Mouse (Mus musculus) cerebellum, adult 18-20 months (tissue): Measurements from ENCODE around the gene Slc25a36.

Experiments used
- DNase-seq, 2 experiments: peaks; one replicate each; pipeline ENCODE4 v3.0.0; 2021

Gene Slc25a36

GRCm38 (mm10) chr9:97110571-97111390 is at the start of gene Slc25a36:
TSS of gene Slc25a36 (minus strand) at chr9:97111157.
- DNase-seq, result peak; percentile 94 to 96

- no peak for DNase-seq
Observed at GRCm38 (mm10) chr9:97158412-97158811, 47.5 kb upstream of the Slc25a36 start.

GRCm38 (mm10) chr9:97155981-97156380 is 45.0 kb upstream of the Slc25a36 start:
- no peak for DNase-seq

GRCm38 (mm10) chr9:97154956-97155355 is 44.0 kb upstream of the Slc25a36 start:
- no peak for DNase-seq

GRCm38 (mm10) chr9:97153006-97153405 is 42.0 kb upstream of the Slc25a36 start:
- DNase-seq, result no peak

- no peak for DNase-seq
Observed at GRCm38 (mm10) chr9:97147270-97147669, 36.3 kb upstream of the Slc25a36 start.

GRCm38 (mm10) chr9:97145351-97145750 is 34.4 kb upstream of the Slc25a36 start:
- no peak for DNase-seq

GRCm38 (mm10) chr9:97143416-97143815 is 32.5 kb upstream of the Slc25a36 start:
- DNase-seq, result no peak

GRCm38 (mm10) chr9:97142558-97142957 is 31.6 kb upstream of the Slc25a36 start:
- DNase-seq, result no peak

GRCm38 (mm10) chr9:97141723-97142122 is 30.8 kb upstream of the Slc25a36 start:
- no peak for DNase-seq

GRCm38 (mm10) chr9:97140145-97140932 is 29.4 kb upstream of the Slc25a36 start:
- no peak for DNase-seq

GRCm38 (mm10) chr9:97137678-97138077 is 26.7 kb upstream of the Slc25a36 start:
- DNase-seq, result no peak

GRCm38 (mm10) chr9:97137116-97137515 is 26.2 kb upstream of the Slc25a36 start:
- no peak for DNase-seq

- no peak for DNase-seq
Observed at GRCm38 (mm10) chr9:97135866-97136265, 24.9 kb upstream of the Slc25a36 start.

GRCm38 (mm10) chr9:97133178-97133577 is 22.2 kb upstream of the Slc25a36 start:
- no peak for DNase-seq

- no peak for DNase-seq
Observed at GRCm38 (mm10) chr9:97130001-97130400, 19.0 kb upstream of the Slc25a36 start.

- no peak for DNase-seq
Observed at GRCm38 (mm10) chr9:97123934-97124692, 13.2 kb upstream of the Slc25a36 start.

GRCm38 (mm10) chr9:97121432-97121831 is 10.5 kb upstream of the Slc25a36 start:
- no peak for DNase-seq

- no peak for DNase-seq
Observed at GRCm38 (mm10) chr9:97114271-97114670, 3.3 kb upstream of the Slc25a36 start.

GRCm38 (mm10) chr9:97113555-97113929 is 2.6 kb upstream of the Slc25a36 start:
- no peak for DNase-seq

GRCm38 (mm10) chr9:97112797-97113554 is 2.0 kb upstream of the Slc25a36 start:
- no peak for DNase-seq

- DNase-seq, result no peak
Observed at GRCm38 (mm10) chr9:97112238-97112637, 1.3 kb upstream of the Slc25a36 start.
